Mouse (Mus musculus): ENCODE measurements around the gene Abhd17c. TPM values are rescaled to one million over a fixed set of nuclear protein-coding genes. Genes with fewer than 3 reads are reported as not detected.

Gene Abhd17c
- total RNA-seq, 2 experiments from 2014 or later, result 27.9 to 28.0 TPM

DNA sequence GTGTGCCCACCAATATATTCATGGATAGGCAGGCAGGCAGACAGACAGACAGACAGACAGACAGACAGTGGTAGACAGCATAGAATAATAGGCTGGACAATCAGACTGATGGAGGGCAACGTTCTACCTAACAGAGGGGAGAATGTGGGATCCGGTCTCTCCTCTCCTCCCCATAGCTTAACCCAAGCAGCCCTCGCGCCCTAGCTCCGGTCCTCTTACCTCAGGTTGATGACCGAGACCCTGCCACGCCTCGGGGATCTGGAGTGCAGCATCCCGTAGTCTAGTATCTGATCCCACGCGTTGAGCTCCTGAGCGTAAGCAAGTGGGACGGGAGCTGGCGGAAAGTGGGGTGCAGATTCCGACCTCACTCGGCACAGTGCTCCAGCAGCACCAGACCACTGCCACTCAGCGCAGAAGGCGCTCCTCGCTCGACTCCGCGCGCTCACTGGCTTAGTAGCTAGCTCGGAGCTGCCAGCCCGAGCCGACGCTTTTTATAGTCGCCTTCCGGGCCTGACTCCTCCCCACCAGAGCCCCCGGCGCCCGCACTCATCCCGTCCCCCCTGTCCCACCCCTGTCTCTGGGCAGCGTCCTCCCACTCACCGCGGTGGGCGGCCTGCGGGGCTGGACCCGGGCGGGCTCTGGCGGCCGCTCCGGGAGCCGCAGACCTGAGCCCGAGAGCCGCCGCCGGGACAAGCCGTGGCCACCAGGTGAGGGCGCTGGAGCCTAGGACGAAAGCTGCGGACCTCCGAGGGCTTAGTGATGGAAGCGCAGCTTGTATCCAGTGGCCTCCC, 65.5 kb downstream of the Abhd17c start, which contains the start of gene Cemip:
Gene Cemip (minus strand): TSS at position 464 of the 791 bp plus-strand sequence.
- intact Hi-C loops (cut with DNase I), result loop anchor here (1.0 to 2.0 kb wide), 3 partner anchors 67 to 270 kb away; no protein-coding TSS in a partner anchor

DNA sequence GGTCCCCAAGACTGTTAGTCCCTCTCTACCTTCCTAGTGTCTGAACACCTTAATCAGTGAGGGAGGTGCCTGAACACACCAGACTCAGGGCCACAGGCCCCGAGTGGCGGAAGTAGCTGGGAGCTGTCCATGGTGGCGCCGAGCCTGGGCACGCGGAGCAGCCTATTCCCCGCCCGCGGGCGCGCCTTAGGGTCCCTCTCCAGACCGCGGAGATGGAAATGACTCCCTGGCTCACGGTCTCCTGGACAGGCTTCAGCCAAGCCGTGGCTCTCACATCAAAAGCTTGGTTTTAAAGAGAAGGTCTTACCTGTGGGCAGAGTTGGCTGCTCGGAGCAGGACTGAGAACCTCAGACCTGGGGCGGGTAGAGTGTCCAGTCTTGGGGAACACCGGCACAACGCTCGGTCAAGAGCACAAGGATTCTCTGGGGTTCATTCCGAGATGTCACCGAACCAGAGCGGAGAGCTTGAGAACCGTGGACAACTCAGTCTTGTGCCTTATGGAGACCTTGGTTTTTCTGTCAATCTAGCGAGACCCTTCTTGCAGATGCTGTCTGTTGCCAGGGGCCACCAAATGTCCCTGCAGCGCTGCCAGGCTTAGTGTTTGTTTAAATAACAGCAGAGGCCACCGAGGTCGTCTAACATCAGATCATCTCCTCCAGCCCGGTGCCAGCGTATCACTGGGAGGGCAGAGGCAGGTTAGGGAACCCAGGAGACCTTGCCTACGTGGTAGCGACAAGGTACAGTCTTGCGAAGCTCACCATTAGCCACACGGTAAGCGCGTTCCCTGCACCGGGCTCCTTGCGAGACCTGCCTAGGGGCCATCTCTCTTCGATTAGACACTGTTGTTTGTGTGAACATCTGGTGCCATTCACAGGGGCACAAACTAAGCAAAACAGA, 66.4 kb downstream of the Abhd17c start:
- peak; percentile 43 to 61 for DNase-seq
- intact Hi-C loops (cut with DNase I), result no loop called here

More for the DNA sequence above, 65.5 kb downstream of the Abhd17c start, which contains the start of gene Cemip:
- peak; percentile 76 to 81 for DNase-seq

GRCm38 (mm10) chr7:84077257-84078013, 74.3 kb downstream of the Abhd17c start:
- DNase-seq, result no peak
- intact Hi-C loops (cut with DNase I), result no loop called here

DNA sequence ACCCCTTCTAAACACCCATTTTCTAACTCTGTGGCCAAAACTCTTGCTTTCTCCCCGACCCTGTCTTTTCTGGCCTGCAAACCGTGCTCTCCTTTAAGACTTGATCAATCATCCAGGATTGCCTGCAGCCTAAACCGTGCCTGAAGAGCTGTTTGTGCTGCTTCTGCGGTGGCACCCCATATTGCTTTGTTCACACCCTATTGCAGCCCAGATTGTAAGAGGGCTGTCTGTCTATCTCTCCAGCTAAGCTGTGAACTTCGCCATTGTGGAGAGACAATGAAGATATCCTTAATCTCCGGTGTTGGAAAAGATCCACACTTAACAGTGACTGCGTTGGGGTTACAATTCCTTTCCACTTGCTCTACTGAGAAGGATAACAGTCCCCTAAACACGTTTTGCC, 77.4 kb downstream of the Abhd17c start:
- intact Hi-C loops (cut with DNase I), result no loop called here
- no peak for DNase-seq

DNA sequence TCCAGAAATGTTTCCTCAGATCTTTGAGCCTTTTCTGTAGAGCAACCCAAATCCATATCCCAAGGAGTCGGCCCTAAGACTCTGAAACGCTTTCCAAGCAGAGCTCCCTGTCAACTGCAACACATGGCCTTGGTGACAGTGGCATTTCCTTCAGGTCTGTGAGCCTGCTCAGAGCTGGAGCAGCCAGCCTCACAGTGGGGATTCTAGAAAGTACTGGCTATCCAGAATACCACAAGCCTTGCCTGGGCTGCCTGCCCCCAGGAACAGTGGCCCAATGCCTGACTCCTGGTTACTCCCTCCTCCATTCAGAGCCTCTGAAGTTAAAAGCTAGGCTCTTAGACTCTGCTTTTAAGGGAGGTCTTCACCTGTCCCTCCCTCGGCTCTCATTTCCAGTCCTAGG, 77.8 kb downstream of the Abhd17c start:
- no peak for DNase-seq
- intact Hi-C loops (cut with DNase I), result no loop called here

GRCm38 (mm10) chr7:84068931-84069330, 82.8 kb downstream of the Abhd17c start:
- DNase-seq, result no peak
- intact Hi-C loops (cut with DNase I), result no loop called here

DNA sequence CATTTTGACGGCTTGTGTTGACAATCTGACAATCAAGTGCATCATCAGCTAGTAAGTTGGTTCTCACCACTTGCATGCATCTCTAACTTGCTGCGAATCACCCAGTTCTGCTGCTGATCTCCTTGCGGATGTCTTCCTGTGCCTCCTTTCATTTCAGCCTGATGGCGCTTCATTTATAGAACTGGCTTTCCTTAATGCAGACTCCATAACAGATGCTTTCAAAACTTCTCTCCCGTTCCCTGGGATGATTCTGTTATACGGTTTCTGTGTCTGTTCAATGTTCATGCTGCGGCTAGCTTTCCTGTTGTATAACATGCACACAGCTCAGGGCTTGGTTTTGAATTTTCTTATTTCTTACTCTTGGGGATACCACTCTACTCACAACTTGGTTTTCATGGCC, 91.9 kb downstream of the Abhd17c start:
- DNase-seq, result no peak
- intact Hi-C loops (cut with DNase I), result no loop called here

Other genes starting within 250 kb of the Abhd17c start
- gene Cemip, start 65.4 kb downstream of the Abhd17c start, total RNA-seq (2021), result under 1 TPM in 1 of 2 experiments, not detected in 1; 0.14 TPM

Data from heart, postnatal 36 days (tissue).